Mouse (Mus musculus) kidney, embryonic 16.5 days (tissue): ENCODE measurements around the gene Slc7a8. TPM values are rescaled to one million over a fixed set of nuclear protein-coding genes. Genes with fewer than 3 reads are reported as not detected.

ENCODE experiments used
- polyA plus RNA-seq: library from polyadenylated mRNA; unstranded; fragments of >200 nt; fragmentation: Nextera tagmentation; extraction: Ambion mirVana; gene quantifications from 2 replicates; pipeline ENCODE4 v1.2.1, GENCODE M21; 2015

The Slc7a8 gene
- polyA plus RNA-seq, 1 experiment from 2014 or later, result 21.0 TPM

Other genes with a start within 250 kb of the Slc7a8 start
- 57.3 and 62.4 TPM in 2 replicates for gene Haus4, start 227.3 kb downstream of the Slc7a8 start, polyA plus RNA-seq
- gene Ajuba, start 204.4 kb downstream of the Slc7a8 start, polyA plus RNA-seq, result 32.9 and 45.6 TPM in 2 replicates
- gene 4931414P19Rik, start 176.0 kb downstream of the Slc7a8 start, polyA plus RNA-seq, result 11.2 and 14.2 TPM in 2 replicates
- 453 and 471 TPM in 2 replicates for gene Psmb5, start 163.9 kb downstream of the Slc7a8 start, polyA plus RNA-seq
- 0.07 TPM in 1 of 2 replicates, not detected in the other for gene Psmb11, start 160.5 kb downstream of the Slc7a8 start, polyA plus RNA-seq
- not detected in 2 replicates for gene Gm17606, start 141.0 kb downstream of the Slc7a8 start, polyA plus RNA-seq
- 3.4 TPM in 2 replicates for gene Cdh24, start 140.6 kb downstream of the Slc7a8 start, polyA plus RNA-seq
- gene 1700123O20Rik, start 95.7 kb downstream of the Slc7a8 start, polyA plus RNA-seq, result 90.4 and 91.1 TPM in 2 replicates
- 120 and 136 TPM in 2 replicates for gene Acin1, start 95.0 kb downstream of the Slc7a8 start, polyA plus RNA-seq
- 0.06 and 0.12 TPM in 2 replicates for gene Gm29776, start 83.1 kb downstream of the Slc7a8 start, polyA plus RNA-seq
- 0.19 TPM in 1 of 2 replicates, not detected in the other for gene Cebpe, start 69.8 kb downstream of the Slc7a8 start, polyA plus RNA-seq
- 0.16 and 0.59 TPM in 2 replicates for gene Rnf212b, start 32.2 kb upstream of the Slc7a8 start, polyA plus RNA-seq
- gene Homez, start 89.0 kb upstream of the Slc7a8 start, polyA plus RNA-seq, result 18.0 and 19.9 TPM in 2 replicates
- 1.6 and 1.7 TPM in 2 replicates for gene Ppp1r3e, start 95.6 kb upstream of the Slc7a8 start, polyA plus RNA-seq
- gene Bcl2l2, start 101.4 kb upstream of the Slc7a8 start, polyA plus RNA-seq, result 5.0 and 5.1 TPM in 2 replicates
- 0.16 and 0.45 TPM in 2 replicates for gene Gm20521, start 101.5 kb upstream of the Slc7a8 start, polyA plus RNA-seq
- gene Pabpn1, start 110.6 kb upstream of the Slc7a8 start, polyA plus RNA-seq, result 135 and 141 TPM in 2 replicates
- 45.9 and 55.1 TPM in 2 replicates for gene Slc22a17, start 131.2 kb upstream of the Slc7a8 start, polyA plus RNA-seq
- gene Efs, start 144.2 kb upstream of the Slc7a8 start, polyA plus RNA-seq, result 30.0 and 33.0 TPM in 2 replicates
- 0.17 TPM in 1 of 2 replicates, not detected in the other for gene Il25, start 150.7 kb upstream of the Slc7a8 start, polyA plus RNA-seq
- 1.5 and 2.1 TPM in 2 replicates for gene Cmtm5, start 154.3 kb upstream of the Slc7a8 start, polyA plus RNA-seq
- gene Myh6, start 185.0 kb upstream of the Slc7a8 start, polyA plus RNA-seq, result 1.1 and 1.4 TPM in 2 replicates
- not detected in 2 replicates for gene Gm17428, start 195.0 kb upstream of the Slc7a8 start, polyA plus RNA-seq
- 2.4 and 5.0 TPM in 2 replicates for gene Myh7, start 212.7 kb upstream of the Slc7a8 start, polyA plus RNA-seq
- 87.0 and 88.8 TPM in 2 replicates for gene Ngdn, start 233.5 kb upstream of the Slc7a8 start, polyA plus RNA-seq